Mouse (Mus musculus) lung, adult 18-20 months (tissue): ENCODE data around the gene Fam131c.

Source experiments
- DNase-seq, 2 experiments: peaks; one replicate each; pipeline ENCODE4 v3.0.0; 2022; ENCODE audit warnings: mixed read lengths in 2 of 2

The Fam131c gene

DNA sequence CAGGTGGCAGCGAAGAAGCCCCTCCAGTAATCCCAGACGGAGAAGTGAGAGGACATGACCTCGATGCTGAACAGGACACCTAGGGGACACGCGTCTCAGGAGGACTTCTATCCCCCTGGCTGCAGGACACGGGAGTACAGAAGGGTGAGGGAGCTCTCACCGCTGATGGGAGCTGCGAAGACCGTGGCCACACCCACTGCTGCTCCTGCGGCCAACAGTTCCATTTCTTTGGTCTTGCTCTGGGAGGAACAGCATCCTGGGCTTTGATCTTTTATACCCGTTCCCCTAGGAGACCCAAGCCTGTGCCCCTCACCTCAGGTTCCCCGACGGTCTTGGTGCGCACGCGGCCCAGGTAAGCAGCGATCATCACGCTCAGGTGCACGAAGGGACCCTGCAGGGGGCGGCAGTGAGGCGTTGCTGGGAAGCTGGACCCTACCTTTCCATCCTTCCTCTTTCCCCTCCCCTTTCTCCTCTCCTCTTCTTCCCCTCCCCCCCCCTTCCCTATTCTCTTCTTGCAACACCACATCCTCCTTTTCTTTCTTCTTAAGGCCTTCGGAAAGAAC is 43.5 kb downstream of the Fam131c start:
- no peak for DNase-seq

DNA sequence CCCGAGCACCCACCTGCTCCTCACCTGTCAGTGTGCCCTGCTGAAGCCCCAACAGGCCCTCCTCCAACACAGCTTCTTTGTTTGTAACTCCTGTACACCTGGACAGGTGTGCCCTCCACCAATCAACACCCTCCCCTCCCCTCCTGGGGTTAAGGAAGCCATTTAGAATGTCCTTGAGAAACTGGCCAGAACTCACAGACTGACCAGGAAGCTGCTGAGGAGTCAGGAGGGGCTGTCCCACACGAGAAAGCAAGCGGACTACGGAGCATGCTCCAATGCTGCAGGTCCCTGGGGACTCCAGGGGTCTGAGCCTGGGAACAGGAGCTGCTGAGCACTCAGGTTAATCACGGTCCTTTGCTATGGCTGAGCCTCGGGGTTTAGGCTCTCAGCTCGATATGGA is 47.9 kb downstream of the Fam131c start, which contains the start of gene Clcnkb:
Clcnkb (minus strand) TSS at position 91 of the 400 bp plus-strand sequence.
- DNase-seq = no peak

DNA sequence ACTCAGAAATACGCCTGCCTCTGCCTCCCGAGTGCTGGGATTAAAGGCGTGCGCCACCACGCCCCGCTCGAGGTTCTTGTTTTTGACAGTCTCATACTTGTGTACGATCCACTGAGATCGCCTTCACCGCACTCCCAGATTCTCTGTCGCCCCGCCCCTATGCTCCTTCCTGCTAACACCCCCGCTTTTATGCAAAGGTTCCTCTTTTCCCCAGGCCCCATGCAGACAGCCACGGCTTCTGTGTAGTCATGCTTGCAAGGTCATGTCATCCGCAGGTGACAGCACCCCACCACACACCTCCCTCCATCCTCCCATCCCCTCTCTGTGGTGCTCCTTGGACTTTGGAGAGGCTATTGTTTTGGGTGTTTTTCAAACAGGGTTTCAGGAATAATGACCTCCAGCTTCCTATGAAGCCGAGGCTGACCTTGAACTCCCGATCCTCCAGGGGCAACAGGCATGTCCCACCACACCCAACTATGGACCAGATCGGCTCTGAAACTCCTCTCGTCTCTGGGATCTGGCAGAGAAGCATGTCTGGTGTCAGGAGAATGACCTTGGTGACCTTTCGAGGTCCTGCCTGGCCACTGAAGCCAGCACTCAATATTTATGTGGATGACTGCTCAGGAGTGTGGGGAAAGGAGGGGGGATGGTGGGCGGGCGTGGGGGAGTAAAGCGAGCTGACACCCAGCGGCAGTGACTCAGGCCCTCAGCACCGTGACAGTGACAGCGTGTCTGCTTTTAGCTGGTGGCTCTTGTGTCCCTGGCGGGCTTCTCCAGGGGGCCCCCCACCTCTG is 51.6 kb downstream of the Fam131c start:
- peak; percentile 33 to 53 for DNase-seq

DNA sequence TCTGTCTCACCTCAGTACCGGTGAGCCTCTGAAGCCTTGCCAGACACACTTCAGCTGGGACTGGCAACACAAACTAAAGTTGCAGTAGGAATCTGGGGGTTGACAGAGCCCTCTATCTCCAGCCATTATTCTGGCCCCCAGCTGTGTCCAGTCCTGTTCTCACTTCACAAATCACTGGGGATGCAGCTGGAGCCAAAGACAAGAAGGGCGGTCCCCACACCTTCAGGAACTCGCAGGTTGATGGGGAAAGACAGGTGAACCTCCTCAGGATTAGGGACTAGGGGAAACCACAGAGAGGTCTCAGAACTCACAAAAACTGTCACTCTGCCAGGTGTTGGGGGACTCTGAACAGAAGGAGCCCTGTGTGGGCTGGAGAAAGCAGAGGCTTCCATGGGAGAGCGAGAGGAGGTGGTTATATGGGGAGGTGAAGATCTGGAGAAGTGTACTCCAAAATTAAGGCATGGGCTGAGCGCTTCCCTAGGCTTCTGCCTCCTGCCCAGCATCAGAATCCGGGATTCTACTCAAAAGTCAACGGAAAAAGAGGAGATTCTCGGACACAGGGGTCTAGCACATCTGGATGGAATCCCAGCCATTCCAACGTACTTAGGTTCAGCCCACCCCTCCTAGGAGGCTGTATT is 52.3 kb downstream of the Fam131c start, which contains the start of gene Hspb7:
Hspb7 (plus strand) TSS at position 588 of the 638 bp plus-strand sequence.
- DNase-seq = no peak

DNA sequence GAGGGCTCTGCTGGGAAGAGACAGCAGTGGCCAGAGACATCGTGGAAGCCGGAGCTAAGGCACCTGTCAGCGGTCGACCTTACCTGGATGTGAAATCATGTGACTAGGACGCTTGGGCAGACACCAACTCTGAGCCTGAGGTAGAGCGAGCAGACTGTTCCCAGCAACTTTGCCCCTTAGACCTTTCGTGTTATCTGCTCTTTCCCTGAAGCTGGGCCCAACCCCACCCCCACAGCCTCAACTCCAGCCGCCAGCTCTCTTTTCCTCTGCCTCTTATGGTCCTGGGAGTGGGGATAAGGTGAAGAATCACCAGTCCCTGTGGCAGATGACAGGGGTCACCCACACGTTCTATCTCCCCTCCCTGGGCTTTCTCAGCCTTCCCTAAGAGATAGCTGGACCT is 52.9 kb downstream of the Fam131c start:
- DNase-seq = no peak

DNA sequence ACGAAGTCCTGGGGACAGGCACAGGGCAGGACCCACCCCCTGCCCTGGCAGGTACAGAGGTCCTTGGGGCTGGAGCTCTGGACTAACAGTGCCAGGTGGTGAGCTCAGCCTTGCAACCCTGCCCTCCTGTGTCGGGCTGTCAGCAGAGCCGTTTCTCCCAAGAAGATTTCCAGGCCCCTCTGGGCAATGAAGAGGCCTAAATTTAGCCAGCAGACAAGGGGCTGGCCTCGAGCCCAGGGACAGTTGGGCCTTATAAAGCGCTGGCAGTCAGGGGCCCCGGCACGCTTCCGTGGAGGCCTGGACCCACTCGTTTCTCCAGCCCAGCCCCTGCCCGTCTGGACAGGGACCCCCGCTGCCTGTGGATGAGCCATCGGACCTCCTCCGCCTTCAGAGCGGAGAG is 53.4 kb downstream of the Fam131c start:
- peak in 1 of 2 experiments; percentile 30 for DNase-seq

GRCm38 (mm10) chr4:141422841-141423240 is 54.8 kb downstream of the Fam131c start:
- DNase-seq = no peak

DNA sequence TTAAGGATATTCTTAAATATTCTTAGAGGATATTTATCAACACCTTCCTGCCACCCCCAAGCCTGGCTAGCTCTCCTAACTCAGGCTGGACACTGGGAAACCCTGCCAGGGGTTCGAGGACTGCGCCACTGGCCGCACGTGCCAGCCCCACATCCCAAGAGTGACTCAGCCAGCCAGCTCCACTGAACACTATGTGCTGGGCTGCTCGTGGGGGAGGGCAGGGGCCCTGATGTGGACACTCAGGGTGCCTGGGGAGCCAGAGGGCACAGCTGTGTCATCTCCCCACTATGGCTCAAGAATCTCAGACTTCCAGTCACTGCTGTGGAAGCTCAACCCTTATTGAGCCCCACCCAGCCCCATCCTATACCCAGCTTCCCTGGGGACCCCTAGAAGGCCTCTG is 55.3 kb downstream of the Fam131c start:
- no peak for DNase-seq

DNA sequence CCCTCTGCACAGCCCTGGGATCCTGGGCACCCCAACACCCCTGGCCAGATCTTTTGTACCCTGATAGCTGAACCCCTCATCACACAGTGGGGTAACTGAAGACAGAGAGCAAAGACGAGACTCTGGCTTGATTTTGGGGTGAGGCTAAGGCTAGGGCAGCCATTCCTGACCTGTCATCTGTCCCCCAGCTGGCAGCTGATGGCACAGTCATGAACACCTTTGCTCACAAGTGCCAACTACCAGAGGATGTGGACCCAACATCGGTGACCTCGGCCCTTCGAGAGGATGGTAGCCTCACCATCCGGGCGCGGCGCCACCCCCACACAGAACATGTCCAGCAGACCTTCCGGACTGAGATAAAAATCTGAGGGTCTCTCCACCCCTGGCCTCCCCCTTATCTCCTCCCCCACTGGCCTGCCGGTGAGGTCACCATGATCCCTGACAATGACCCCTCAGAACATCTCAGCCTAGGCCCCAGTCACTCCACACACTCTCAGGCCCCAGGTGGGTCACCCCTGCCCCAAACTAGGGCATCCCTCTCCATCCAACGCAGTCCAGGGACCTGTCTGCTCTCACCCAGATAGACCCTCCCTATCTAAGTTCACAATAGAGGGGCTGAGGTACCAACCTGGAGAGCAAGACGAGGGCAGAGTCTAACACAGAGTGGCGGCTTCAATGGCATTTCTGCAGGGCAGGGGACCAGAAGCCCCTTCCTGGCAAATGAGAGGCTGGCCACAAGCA is 55.8 kb downstream of the Fam131c start:
- DNase-seq = no peak

GRCm38 (mm10) chr4:141425484-141426479 is 57.8 kb downstream of the Fam131c start:
- peak; percentile 29 to 34 for DNase-seq

DNA sequence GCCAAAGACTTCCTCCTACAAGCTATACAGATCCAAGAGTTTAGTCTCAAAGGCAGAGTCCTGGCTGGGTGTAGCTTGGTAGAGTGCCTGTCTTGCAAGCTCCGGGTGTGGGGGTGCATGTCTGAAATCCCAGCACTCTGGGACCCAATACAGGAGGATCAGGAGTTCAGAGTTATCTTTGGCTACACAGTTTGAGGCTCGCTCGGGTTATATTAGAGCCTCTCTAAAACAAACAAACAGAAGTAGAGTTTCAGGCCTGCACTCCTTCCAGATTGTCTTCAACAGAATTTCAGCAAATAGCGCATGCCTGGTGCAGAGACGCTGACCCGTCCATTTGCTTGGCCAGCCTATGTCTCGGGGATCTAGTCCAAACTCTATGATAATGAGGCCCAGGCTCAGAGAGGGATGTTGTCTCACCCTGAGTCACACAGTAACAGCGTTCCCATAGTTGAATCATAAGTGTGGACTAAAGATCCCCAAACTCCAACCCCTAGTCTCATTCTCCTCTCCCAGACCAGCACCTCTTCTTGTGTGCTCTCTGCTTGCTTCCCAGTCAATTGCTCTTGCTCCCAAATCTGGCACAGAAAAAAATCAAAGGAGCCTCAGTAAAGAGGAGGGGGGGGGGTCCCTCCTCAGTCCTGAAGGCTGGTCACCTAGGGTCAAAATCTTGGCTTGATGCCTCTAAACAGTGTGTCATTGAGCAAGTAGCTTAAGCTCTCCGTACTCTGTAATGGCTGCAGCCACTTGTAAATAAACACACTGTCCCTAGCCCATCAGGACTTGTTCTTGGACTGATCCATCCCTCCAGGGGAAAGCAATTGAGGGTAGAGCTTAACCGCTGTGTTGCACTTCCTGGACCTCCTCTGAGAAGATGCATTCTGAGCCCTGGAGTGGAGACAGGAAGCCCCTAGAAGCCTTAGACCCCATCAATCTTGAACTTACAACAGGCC is 59.1 kb downstream of the Fam131c start:
- DNase-seq = no peak

GRCm38 (mm10) chr4:141427921-141428320 is 59.9 kb downstream of the Fam131c start:
- no peak for DNase-seq

DNA sequence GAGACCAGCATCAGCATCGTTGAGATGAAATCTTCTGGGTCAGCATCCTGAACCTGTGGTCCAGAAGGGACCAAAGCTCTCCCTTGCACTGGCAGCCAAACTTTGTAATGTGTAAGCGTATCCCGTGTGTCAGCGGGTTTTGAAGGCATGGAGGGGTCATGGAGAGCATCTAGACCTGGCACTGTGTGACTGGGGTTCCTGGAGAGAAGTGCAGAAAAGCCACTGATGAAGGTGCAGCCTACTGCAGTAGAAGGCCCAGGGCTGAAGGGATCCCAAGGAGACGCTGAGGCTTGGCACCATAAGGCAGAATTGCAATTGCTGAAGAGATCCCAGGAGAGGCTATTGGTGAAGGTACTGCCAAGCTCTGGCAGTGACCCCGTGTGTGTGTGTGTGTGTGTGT is 61.4 kb downstream of the Fam131c start:
- DNase-seq = no peak

GRCm38 (mm10) chr4:141429847-141430246 is 61.8 kb downstream of the Fam131c start:
- no peak for DNase-seq

DNA sequence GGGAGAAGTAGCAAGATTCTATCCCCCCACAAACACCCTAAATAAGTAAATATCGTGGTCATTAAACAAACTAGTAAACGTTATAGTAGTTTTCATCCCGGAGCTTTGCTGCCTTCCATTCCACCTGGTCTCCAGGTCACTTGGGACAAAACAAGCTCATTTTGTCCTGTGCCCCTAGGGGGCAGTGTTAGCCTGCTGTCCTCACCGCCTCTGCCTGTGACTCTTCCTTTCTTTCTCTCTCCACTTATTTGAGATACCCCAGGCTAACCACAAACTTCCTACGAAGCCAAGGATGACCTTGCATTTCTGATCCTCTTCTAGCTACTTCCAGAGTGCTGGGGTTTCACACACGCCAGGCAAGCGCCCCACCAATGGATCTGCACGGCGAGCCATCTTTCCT is 63.0 kb downstream of the Fam131c start:
- peak; percentile 61 to 77 for DNase-seq

DNA sequence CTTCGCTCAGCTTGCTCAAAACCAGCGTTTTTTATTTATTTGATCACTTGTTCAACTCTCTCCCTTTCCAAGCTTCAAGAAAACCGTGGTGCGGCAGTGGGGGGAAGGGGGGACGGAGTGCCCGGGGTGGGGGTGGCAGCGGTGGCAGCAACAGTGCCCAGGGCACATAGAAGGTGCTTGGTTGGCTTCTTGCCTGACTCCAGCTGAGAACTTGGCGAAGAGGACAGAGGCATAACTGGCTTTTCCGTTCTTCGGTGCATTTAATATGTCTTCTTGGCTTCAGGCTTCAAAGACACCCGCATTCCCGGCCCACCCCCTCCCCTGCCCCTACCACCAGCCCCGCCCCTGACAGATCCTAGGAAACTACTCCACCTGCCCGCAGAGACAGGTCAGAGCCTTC is 64.6 kb downstream of the Fam131c start:
- no peak for DNase-seq

DNA sequence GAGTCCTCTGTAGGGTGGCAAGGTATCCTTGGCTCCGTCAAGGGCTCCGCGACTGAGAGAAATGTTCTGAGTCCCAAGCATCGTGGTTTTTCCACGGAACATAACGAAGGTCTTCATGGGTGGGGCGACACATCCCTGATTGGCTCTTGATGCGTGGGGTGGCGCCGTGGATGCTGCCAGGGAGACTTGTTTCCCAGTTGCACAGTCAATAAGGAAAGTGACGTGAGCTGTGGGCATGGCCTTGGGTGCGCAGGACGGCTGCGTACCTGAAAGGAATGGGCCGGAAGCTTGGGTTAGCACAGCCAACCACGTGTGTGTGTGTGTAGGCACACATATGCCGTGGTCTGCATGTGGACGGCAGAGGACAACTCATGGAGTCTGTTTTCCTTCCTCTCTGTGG is 65.2 kb downstream of the Fam131c start:
- DNase-seq = no peak
